Mouse (Mus musculus): ENCODE measurements around the gene Hoxc11.

DNA sequence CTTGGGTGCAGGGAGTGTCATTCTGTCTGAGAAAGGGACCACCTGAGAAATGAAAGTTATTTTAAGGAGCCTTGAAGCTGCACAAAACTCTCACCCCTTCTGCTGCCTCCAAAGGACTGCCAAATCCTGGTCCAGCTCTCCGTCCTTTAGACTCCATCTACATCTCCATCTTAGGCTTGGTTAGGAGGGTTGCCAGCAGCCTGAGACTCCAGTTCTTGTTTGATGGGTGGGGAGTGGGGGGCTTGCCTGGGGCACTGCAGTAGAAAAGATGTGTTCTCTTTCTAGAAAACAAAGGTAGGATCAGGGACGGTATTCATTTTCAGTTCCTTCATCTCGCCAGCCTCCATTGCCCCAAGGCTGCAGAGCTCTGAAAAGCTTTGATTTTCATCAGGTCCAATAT lies 43.2 kb downstream of the Hoxc11 start:
- TF ChIP-seq EP300 (IDR thresholded peaks at IDR 0.05; ENCODE audit: low read depth) (no peak), CTCF (IDR thresholded peaks at IDR 0.05; ENCODE audit: low read depth) (no peak)

All from heart, postnatal 0 days (tissue).